Mouse (Mus musculus) ovary, postnatal 10 days (tissue): ENCODE results near the gene Trpc6.

Experiments
- DNase-seq: peaks from one replicate; pipeline ENCODE4 v3.0.0; 2022; ENCODE audit warnings: low spot score

Trpc6 gene

GRCm38 (mm10) chr9:8544041-8544794 is at the start of gene Trpc6:
TSS of gene Trpc6 (plus strand) at chr9:8544142.
- peak; percentile 8 for DNase-seq

GRCm38 (mm10) chr9:8520911-8521310 is 23.0 kb upstream of the Trpc6 start:
- no peak for DNase-seq

- no peak for DNase-seq
Observed at GRCm38 (mm10) chr9:8533670-8534069, 10.3 kb upstream of the Trpc6 start.

GRCm38 (mm10) chr9:8545236-8545635 is 1.3 kb downstream of the Trpc6 start:
- no peak for DNase-seq

- no peak for DNase-seq
Observed at GRCm38 (mm10) chr9:8558574-8558973, 14.6 kb downstream of the Trpc6 start.

GRCm38 (mm10) chr9:8592618-8593017 is 48.7 kb downstream of the Trpc6 start:
- no peak for DNase-seq

GRCm38 (mm10) chr9:8597089-8597488 is 53.1 kb downstream of the Trpc6 start:
- DNase-seq = no peak

GRCm38 (mm10) chr9:8606816-8607491 is 63.0 kb downstream of the Trpc6 start:
- DNase-seq = no peak

GRCm38 (mm10) chr9:8634344-8634743 is 90.4 kb downstream of the Trpc6 start:
- DNase-seq = no peak

- no peak for DNase-seq
Observed at GRCm38 (mm10) chr9:8643453-8643852, 99.5 kb downstream of the Trpc6 start.

GRCm38 (mm10) chr9:8655347-8655746 is 111.4 kb downstream of the Trpc6 start:
- no peak for DNase-seq

- DNase-seq = no peak
Observed at GRCm38 (mm10) chr9:8672944-8673343, 129.0 kb downstream of the Trpc6 start.

- no peak for DNase-seq
Observed at GRCm38 (mm10) chr9:8676607-8677006, 132.7 kb downstream of the Trpc6 start.

- no peak for DNase-seq
Observed at GRCm38 (mm10) chr9:8693177-8693576, 149.2 kb downstream of the Trpc6 start.

- peak; percentile 64 for DNase-seq
Observed at GRCm38 (mm10) chr9:8700669-8701068, 156.7 kb downstream of the Trpc6 start.

- no peak for DNase-seq
Observed at GRCm38 (mm10) chr9:8703516-8703915, 159.6 kb downstream of the Trpc6 start.

GRCm38 (mm10) chr9:8703956-8704355 is 160.0 kb downstream of the Trpc6 start:
- DNase-seq = no peak

- DNase-seq = no peak
Observed at GRCm38 (mm10) chr9:8710052-8710739, 166.3 kb downstream of the Trpc6 start.

- no peak for DNase-seq
Observed at GRCm38 (mm10) chr9:8719017-8719416, 175.1 kb downstream of the Trpc6 start.

- no peak for DNase-seq
Observed at GRCm38 (mm10) chr9:8729056-8729455, 185.1 kb downstream of the Trpc6 start.
